Mouse (Mus musculus) layer of hippocampus, adult 9-11 months (tissue): ENCODE measurements around the gene Nlrp14.
"Not testable (repeated sequence)": the region's sequence is repeated elsewhere in the genome, so short reads cannot be mapped to it uniquely, and the experiment has no call there.

Experiments
- DNase-seq: peaks from one replicate; pipeline ENCODE4 v3.0.0; 2022

Gene Nlrp14

DNA sequence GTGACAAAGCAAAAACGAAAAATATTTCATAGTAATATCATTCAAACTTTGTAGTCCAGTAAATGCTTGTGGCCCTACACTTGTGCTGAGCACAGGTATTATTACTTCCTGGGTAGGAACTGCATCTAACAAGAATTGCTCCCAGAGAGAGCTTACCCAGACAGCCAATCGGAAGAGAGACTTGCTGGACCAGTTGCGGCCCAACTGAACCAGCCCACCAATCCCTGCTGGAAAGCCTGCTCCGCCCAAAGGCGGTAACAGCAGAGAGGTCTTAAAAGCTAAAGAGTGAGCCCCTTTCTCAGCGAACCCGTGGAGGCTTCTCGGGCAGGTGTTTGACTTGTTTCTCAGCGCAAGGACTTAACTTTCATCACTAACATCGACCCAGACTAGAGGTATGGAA, at the start of gene Nlrp14:
Nlrp14 (plus strand) TSS at position 301 of the 400 bp plus-strand sequence.
- no peak for DNase-seq

DNA sequence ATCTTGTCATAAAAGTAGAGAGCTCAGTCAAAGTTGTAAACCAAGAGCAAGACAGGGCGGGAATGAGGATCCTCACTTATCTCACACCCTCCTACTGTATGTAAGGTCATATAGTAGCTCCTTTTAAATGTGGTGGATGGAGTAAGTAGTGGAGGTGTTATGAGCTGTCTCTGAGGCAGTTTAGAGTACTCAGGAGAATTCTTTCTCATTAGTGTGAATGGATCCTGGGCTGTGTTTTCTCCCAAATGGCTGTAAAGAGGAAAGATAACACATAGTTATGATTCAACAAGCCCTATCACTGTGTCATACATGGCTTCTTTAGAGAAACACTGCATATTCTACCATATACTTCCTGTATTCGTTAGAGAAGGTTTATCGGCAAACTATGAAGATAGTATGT, 35.8 kb upstream of the Nlrp14 start, which contains the start of gene Olfr715:
Olfr715 (minus strand) TSS at position 101 of the 400 bp plus-strand sequence.
- not testable (repeated sequence) for DNase-seq

DNA sequence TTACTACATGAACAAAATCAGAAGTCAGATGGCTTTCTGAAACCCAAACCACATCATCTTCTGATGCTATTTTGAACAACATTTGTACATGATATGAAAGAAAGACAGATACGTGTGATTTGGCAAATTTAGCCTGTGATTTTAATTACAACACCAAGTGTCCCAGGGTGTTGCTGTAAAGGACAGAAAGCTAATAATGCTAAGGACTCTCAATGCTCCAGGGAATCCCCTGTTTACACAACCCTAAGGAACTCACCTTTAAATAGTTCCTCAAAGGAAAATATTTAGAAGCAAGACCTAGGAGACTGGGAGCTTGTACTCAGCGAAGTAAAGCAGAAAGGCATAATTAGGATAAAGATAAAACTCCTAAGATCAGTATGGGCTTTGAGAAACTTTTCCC, 28.8 kb upstream of the Nlrp14 start, which contains the start of gene Olfr716:
Olfr716 (plus strand) TSS at position 301 of the 400 bp plus-strand sequence.
- not testable (repeated sequence) for DNase-seq

- DNase-seq, result no peak
Observed at GRCm38 (mm10) chr7:107180406-107180805, 13.6 kb downstream of the Nlrp14 start.

- DNase-seq, result no peak
Observed at GRCm38 (mm10) chr7:107201817-107202216, 35.0 kb downstream of the Nlrp14 start.

DNA sequence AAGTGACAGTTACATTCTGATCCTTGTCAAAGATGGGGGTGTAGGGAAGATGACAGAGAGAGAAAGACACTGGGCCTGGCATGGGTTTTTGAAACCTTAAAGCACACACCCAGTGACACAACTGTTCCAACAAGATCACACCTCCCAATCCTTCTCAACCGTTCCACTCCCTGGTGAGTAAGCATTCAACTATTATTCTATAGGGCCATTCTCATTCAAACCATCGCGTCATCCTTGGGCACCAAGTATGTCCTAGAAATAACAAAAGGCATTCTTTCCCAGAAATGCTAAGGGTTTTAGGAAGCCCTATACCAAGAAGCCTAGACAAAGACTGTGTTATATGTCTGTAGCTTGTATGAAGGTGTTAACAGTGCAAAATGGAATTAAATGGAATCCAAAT, 41.1 kb downstream of the Nlrp14 start:
- no peak for DNase-seq

GRCm38 (mm10) chr7:107209204-107209860, 42.5 kb downstream of the Nlrp14 start, which contains the start of gene Rbmxl2:
Gene Rbmxl2, plus strand, starts transcription at chr7:107209445.
- no peak for DNase-seq

- no peak for DNase-seq
Observed at GRCm38 (mm10) chr7:107210126-107210576, 43.4 kb downstream of the Nlrp14 start.

GRCm38 (mm10) chr7:107215723-107216122, 48.9 kb downstream of the Nlrp14 start:
- DNase-seq, result no peak

- no peak for DNase-seq
Observed at GRCm38 (mm10) chr7:107216845-107217244, 50.1 kb downstream of the Nlrp14 start.

DNA sequence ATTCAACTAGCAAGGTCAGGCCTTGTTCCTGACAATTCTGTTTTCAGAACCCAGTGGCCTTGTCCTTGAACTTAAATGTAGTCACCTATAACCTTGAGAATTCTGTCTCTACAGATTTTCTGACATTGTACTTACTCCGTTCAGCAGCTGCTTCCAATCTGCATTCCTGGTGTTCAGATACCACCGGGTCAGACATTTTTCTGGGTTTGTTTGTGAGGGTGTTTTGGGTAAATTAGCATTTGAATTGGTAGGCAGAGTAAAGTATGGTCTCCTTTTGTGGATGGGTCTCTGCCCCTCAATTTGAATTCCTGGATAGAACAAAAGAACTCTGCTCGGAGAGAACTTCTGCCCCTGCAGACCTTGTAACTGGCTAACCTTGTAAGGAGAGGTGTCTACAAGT, 70.1 kb downstream of the Nlrp14 start:
- no peak for DNase-seq

DNA sequence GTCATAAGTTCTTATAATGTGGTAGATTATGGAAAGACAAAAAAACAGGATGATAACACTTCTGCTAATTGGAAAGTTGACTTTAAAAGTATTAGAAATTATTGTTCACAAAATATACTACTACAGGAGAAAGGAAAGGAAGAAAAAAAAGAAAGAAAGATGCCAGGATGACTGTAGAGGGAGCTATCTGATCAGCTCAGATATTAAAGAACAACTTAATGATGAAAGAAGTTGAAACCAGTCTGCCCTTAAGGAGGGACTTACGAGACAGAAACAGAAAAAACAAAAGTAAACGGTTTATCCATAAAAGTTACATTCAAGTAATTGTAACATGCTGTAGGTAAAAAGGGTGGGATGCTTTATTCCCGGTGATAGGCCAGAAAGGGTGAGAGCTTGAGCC, 70.7 kb downstream of the Nlrp14 start:
- no peak for DNase-seq

GRCm38 (mm10) chr7:107241371-107241883, 74.6 kb downstream of the Nlrp14 start:
- DNase-seq, result no peak
